Mouse (Mus musculus) bone marrow, adult 2 months (tissue): ENCODE results near the gene Pafah1b1.

ENCODE experiments used
- CTCF ChIP-seq: fragments of 200-500 bp; IDR thresholded peaks from 2 replicates; pipeline ENCODE4 v1.5.1; 2011; ENCODE audit warnings: low read length, control low read depth; ENCODE audit not compliant: control insufficient read depth, insufficient read depth
- POLR2A ChIP-seq: fragments of 200-500 bp; IDR thresholded peaks from 2 replicates; pipeline ENCODE4 v1.6.1; 2011; ENCODE audit warnings: low read depth, mild to moderate bottlenecking, control low read depth, low read length, borderline replicate concordance; ENCODE audit not compliant: control insufficient read depth

- no peak for TF ChIP-seq CTCF
- TF ChIP-seq POLR2A: no peak
Measured at GRCm38 (mm10) chr11:74655941-74656340, 68.5 kb downstream of the Pafah1b1 start.
